Mouse (Mus musculus) liver, postnatal 0 days (tissue): ENCODE data around the gene C1ql4.

Experiments used
- CTCF ChIP-seq: sonication (generic); IDR thresholded peaks from 2 replicates; pipeline ENCODE4 v1.5.1; 2016; ENCODE audit warnings: antibody characterized with exemption, low read depth
- EP300 ChIP-seq: IDR thresholded peaks from 2 replicates; pipeline ENCODE4 v1.6.1; 2016; ENCODE audit warnings: antibody characterized with exemption, low read depth, mild to moderate bottlenecking

DNA sequence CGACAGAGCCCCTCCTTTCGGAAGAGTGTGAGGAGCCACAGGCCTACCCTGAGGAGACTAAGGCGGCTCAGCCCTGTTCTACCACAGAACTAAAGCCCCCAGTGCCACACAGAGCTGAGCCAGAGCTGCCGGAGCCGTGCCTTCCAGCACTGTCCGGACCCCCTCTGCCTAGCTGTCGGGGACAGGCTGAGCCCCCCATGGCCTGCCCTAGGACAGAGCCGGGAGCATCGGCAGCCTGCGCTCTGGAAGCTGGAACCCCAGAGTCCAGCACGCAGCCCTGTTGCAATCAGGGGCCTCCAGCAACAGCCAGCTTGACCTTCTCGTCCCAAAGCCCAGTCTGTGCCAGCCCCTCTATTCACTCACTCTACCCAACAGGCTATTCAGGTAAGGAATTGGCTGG lies 5.3 kb downstream of the C1ql4 start:
- TF ChIP-seq CTCF: no peak
- no peak for TF ChIP-seq EP300
